Mouse (Mus musculus) ES-E14 (cell line): ENCODE results near the gene Spata21. TPM values are rescaled to one million over a fixed set of nuclear protein-coding genes. Genes with fewer than 3 reads are reported as not detected.

Experiments used
- DNase-seq: peaks from one replicate; pipeline ENCODE4 v3.0.0-alpha.2; 2013; ENCODE audit warnings: low read depth, low spot score
- H3K27ac ChIP-seq: 2 replicates; pipeline ENCODE4 v1.5.1; 2012; ENCODE audit warnings: low read depth, mild to moderate bottlenecking, low read length, moderate library complexity, mixed read lengths; ENCODE audit not compliant: poor library complexity, insufficient read depth, severe bottlenecking
- H3K36me3 ChIP-seq: 2 replicates; pipeline ENCODE4 v1.6.1; 2012; ENCODE audit warnings: mild to moderate bottlenecking, low read length, moderate library complexity, mixed read lengths; ENCODE audit not compliant: control insufficient read depth, poor library complexity, insufficient read depth, severe bottlenecking
- H3K4me1 ChIP-seq, 2 experiments: fragments of 150-350 bp in 1 of 2; sonication (generic) in 1 of 2; 2 replicates each; pipeline ENCODE4 v1.6.1; 2012; ENCODE audit warnings: low read length in 2 of 2, mild to moderate bottlenecking in 1 of 2, mixed read lengths in 1 of 2; ENCODE audit not compliant: control insufficient read depth in 2 of 2, insufficient read depth in 2 of 2, poor library complexity in 1 of 2
- H3K4me3 ChIP-seq, 2 experiments: fragments of 150-350 bp in 1 of 2; sonication (generic) in 1 of 2; 2 replicates each; pipeline ENCODE4 v1.5.1; 2012; ENCODE audit warnings: low read length in 2 of 2, low read depth in 1 of 2, mild to moderate bottlenecking in 1 of 2, mixed read lengths in 1 of 2; ENCODE audit not compliant: insufficient read depth in 1 of 2, poor library complexity in 1 of 2, severe bottlenecking in 1 of 2
- H3K9ac ChIP-seq: 2 replicates; pipeline ENCODE4 v1.6.1; 2012; ENCODE audit warnings: low read depth, mild to moderate bottlenecking, low read length, mixed read lengths; ENCODE audit not compliant: poor library complexity, insufficient read depth, severe bottlenecking
- H3K9me3 ChIP-seq: fragments of 150-350 bp; sonication (generic); 2 replicates; pipeline ENCODE4 v1.6.1; 2012; ENCODE audit warnings: low read depth, mild to moderate bottlenecking, low read length; ENCODE audit not compliant: control insufficient read depth, insufficient read depth
- CHD2 ChIP-seq: IDR thresholded peaks from 2 replicates; pipeline ENCODE4 v1.6.1; 2014; ENCODE audit warnings: mild to moderate bottlenecking, low read depth, low read length, inconsistent platforms
- HCFC1 ChIP-seq: IDR thresholded peaks from 2 replicates; pipeline ENCODE4 v1.6.1; 2012; ENCODE audit warnings: low read length, inconsistent platforms, borderline replicate concordance; ENCODE audit not compliant: insufficient read depth
- MAFK ChIP-seq: IDR thresholded peaks from 2 replicates; pipeline ENCODE4 v1.6.1; 2014; ENCODE audit warnings: mild to moderate bottlenecking, low read depth, low read length, inconsistent platforms; ENCODE audit not compliant: insufficient read depth
- ZC3H11A ChIP-seq: IDR thresholded peaks from 2 replicates; pipeline ENCODE4 v1.6.1; 2012; ENCODE audit warnings: low read depth, mild to moderate bottlenecking, inconsistent platforms, low read length, borderline replicate concordance
- ZNF384 ChIP-seq: IDR thresholded peaks from 2 replicates; pipeline ENCODE4 v1.6.1; 2012; ENCODE audit warnings: low read depth, low read length, inconsistent platforms
- in situ Hi-C, 2 experiments: fragments of 600-800 bp; cut with MboI; formaldehyde crosslinking; loops; one replicate each; pipeline ENCODE4 v1.15.1; 2025; ENCODE audit warnings: low sequenced_read_pairs in 2 of 2, inconsistent platforms in 1 of 2; ENCODE audit not compliant: unreplicated experiment in 2 of 2
- total RNA-seq: library from RNA; depleted of rRNA; stranded (reverse); fragments of 300-350 nt; gene quantifications from 2 replicates; pipeline ENCODE4 v1.2.3, GENCODE M21; 2012

The Spata21 gene
- total RNA-seq, 1 experiment: 0.27 TPM

DNA sequence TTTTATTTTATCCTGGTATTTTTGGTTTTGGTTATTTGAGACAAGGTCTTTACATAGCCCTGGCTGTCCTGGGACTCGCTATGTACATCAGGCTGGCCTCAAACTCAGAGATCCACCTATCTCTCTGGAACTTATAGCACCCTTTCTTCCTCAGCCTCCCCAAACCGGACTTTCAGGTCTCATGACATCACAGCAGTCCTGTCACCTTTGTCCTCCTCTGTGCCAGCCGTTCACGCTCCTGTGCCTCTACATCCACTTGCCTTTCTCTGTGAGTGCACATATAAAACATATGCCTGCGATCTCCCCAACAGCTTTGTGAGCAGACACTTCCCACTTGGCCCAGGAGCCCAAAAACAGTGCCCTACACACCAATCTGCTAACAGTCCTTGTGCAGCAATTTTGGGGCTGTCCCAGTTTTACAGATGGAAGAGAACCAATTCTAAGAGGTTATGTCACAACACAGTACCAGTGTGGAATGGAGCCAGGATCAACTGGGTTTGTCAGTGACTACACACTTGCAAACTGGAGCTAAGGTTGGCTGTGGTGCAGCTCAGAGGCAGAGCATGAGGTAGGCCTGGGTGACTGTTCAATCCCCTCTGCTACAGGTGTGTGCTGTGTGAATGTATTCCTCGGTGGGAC, 42.7 kb downstream of the Spata21 start:
- Histone ChIP-seq H3K4me1 (peaks cover 0 to 40% of the 10 kb centered on the region in 2 experiments; a peak in 3 of 4 replicates), H3K36me3 (peaks cover 14% of the 10 kb centered on the region; the same call in 1 of the 2 replicates), H3K27ac (no peak overlapping the region), H3K4me3 (no peak overlapping the region), H3K9ac (no peak overlapping the region), H3K9me3 (no peaks in the 10 kb centered on the region)
- in situ Hi-C loops: no loop called here
- TF ChIP-seq MAFK (no peak), ZC3H11A (no peak), ZNF384 (no peak), CHD2 (no peak), HCFC1 (no peak)
- no peak for DNase-seq

DNA sequence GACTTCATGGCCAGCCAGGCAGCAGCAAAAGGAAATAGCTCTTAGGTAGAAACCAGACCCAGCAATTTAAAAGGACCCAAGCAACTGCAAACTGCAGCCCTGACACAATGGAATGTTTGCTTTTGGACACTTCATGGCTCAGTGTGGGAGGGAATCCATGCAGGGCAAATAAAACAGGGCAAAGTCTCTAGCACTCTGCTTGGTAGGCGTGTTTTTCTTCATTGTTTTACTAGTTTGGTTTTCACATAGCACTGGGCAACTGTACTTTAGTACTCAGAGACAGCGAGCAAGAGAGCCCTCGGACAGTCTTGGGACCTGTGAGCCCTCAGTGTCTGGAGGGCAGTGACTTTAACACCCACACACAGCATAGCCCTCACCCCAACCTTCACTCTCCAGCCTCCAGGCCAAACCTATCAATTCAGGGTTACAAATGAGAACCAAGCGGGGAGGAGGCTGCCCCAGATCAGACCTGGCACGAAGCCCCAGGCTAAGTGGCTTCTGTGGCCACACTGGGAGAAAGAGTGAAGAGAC, 43.5 kb downstream of the Spata21 start:
- Histone ChIP-seq H3K27ac (no peak overlapping the region), H3K9me3 (no peaks in the 10 kb centered on the region), H3K4me3 (no peak overlapping the region), H3K36me3 (peaks cover 11% of the 10 kb centered on the region; the same call in 1 of the 2 replicates), H3K9ac (no peak overlapping the region), H3K4me1 (peaks cover 0 to 42% of the 10 kb centered on the region in 2 experiments; a peak in 3 of 4 replicates)
- TF ChIP-seq HCFC1: no peak
- TF ChIP-seq CHD2: no peak
- no peak for TF ChIP-seq MAFK
- no peak for TF ChIP-seq ZNF384
- TF ChIP-seq ZC3H11A: no peak
- DNase-seq: no peak
- in situ Hi-C loops: no loop called here

DNA sequence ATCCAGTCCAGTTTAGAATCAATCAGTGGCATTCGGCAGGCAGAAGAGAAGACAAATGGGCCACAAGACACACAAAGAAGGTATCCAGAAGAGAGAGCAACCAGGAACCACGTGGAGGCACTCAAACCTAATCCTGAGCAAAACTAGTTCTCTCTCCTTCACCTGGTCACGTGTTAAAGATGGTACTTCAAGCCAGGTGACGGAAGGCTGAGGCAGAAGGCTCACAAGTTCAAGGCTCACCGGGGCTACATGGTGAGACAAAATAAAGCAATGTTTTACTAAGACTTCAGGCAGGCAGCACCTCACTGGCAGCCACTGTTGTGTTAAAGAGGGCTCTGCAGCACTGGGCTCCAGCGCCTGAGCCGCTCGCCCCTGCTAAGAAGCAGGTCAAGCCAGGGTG, 44.1 kb downstream of the Spata21 start:
- no peak overlapping the region for H3K9ac ChIP-seq
- in situ Hi-C loops: no loop called here
- H3K4me1 ChIP-seq: peaks cover 2 to 41% of the 10 kb centered on the region in 2 experiments

DNA sequence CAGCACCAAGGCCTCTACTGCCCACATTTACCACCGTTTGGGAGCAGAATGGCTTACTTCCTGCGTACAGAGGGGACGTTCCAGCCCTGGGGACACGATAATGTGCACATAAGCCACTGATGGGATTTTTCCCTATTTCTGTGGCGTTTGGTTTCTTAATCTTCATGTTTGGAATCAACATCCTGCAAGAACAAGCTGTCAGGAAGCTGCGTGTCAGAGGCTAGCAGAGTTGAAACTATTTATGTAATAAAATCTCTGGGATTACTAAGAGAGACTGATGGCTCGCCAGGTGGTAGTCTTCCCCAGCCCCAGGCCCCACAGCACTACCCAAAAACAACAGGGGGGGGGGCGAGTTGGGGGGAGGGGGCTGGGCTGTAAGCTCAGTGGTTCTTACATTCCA, 45.1 kb downstream of the Spata21 start:
- no peak for TF ChIP-seq CHD2
- no peak for TF ChIP-seq MAFK
- no peak for TF ChIP-seq ZNF384
- TF ChIP-seq ZC3H11A: no peak
- no peak for TF ChIP-seq HCFC1
- Histone ChIP-seq H3K27ac (no peak overlapping the region), H3K9ac (no peak overlapping the region), H3K36me3 (peaks cover 8% of the 10 kb centered on the region; the same call in 1 of the 2 replicates), H3K9me3 (no peaks in the 10 kb centered on the region), H3K4me1 (peaks cover 7 to 41% of the 10 kb centered on the region in 2 experiments), H3K4me3 (no peak overlapping the region)
- in situ Hi-C loops: no loop called here
- DNase-seq: no peak

More for the DNA sequence above, 44.1 kb downstream of the Spata21 start:
- H3K4me3 ChIP-seq: no peak overlapping the region
- DNase-seq: no peak
- TF ChIP-seq HCFC1 (no peak), CHD2 (no peak), ZC3H11A (no peak), ZNF384 (no peak), MAFK (no peak)
- peaks cover 8% of the 10 kb centered on the region; the same call in 1 of the 2 replicates for H3K36me3 ChIP-seq
- no peak overlapping the region for H3K27ac ChIP-seq
- H3K9me3 ChIP-seq: no peaks in the 10 kb centered on the region
